17 mouse cellular contexts compared by ENCODE assay signal in the genomic region with DNA sequence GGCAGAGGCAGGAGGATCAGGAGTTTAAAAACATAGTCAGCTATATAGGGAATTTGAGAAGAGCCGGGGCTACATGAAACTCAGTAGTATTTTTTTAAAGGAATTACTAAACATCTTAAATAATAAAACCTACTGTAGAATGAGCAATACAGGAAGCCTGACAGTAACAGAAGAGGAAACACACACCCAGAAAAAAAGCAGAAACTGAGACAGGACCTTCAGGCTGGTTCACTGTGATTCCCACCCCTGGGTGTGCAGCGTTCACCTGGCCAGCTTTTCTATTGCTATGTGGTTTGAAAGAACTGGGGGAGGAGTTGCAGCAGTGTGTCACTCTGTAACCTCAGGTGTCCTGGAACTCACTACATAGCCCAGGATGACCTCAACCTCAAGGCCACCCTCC.
"Had no signal": no experiment of that assay in that cellular context is flagged by ENCODE, and none has a peak within 500 bp of the region (broad histone marks: within the 10 kb centered on the region; RNA-seq: fewer than 3 reads in every experiment).

No protein-coding gene starts in this region.

- H3K36me3 ChIP-seq: kidney, embryonic 15.5 days; limb, embryonic 12.5 days; limb, embryonic 15.5 days; neural tube, embryonic 12.5 days; neural tube, embryonic 15.5 days had no signal

- H3K27ac ChIP-seq: kidney, embryonic 15.5 days; limb, embryonic 12.5 days; limb, embryonic 15.5 days; liver, embryonic 14.5 days; macrophage; neural tube, embryonic 12.5 days; neural tube, embryonic 15.5 days had no signal

- ATAC-seq: liver, postnatal 0 days; lung, postnatal 0 days had no signal

- DNase-seq: kidney, adult 8-10 months; kidney, postnatal 10 days; kidney, postnatal 36 days; left cerebral cortex, postnatal 4 days; liver, postnatal 0 days; lung, embryonic 14.5 days; midbrain, embryonic 14.5 days; thymus, adult 18-20 months; thymus, postnatal 36 days had no signal

- H3K4me3 ChIP-seq: kidney, embryonic 15.5 days; limb, embryonic 12.5 days; limb, embryonic 15.5 days; neural tube, embryonic 12.5 days; neural tube, embryonic 15.5 days had no signal

- H3K9me3 ChIP-seq: kidney, embryonic 15.5 days; limb, embryonic 15.5 days; neural tube, embryonic 12.5 days; neural tube, embryonic 15.5 days had no signal

- H3K27me3 ChIP-seq: kidney, embryonic 15.5 days; limb, embryonic 12.5 days; limb, embryonic 15.5 days; neural tube, embryonic 12.5 days; neural tube, embryonic 15.5 days had no signal

- H3K4me1 ChIP-seq: kidney, embryonic 15.5 days; limb, embryonic 12.5 days; limb, embryonic 15.5 days; neural tube, embryonic 12.5 days; neural tube, embryonic 15.5 days had no signal
